Mouse (Mus musculus) left cerebral cortex, adult 11 months (tissue): ENCODE results near the gene Rpl3l.
"Not testable (repeated sequence)": the region's sequence is repeated elsewhere in the genome, so short reads cannot be mapped to it uniquely, and the experiment has no call there.

Experiments used
- DNase-seq: peaks from one replicate; pipeline ENCODE4 v3.0.0; 2022; ENCODE audit warnings: low spot score

Gene Rpl3l

DNA sequence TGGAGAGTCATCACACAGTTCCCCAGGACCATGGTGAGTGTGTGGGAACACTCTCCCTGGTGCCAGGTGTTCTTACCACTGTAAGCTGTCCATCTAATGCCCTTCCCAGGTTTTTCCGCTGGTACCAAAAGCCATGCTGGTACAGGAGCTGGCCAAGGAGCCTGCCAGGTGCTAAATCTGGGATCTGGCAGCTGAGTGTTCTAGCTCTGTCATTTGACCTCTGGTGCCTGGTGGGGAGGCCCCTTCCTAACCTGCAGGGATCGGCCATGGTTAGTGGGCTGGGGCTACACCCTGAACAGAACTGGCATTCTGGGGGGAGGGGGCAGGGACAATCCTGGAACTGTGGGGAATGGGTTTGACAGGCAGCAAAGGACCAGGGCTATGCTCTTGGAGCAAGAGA lies at the start of gene Rpl3l:
Rpl3l (plus strand) TSS at position 203 of the 400 bp plus-strand sequence.
- no peak for DNase-seq

GRCm38 (mm10) chr17:24686514-24686913 lies 41.1 kb upstream of the Rpl3l start:
- DNase-seq = no peak

DNA sequence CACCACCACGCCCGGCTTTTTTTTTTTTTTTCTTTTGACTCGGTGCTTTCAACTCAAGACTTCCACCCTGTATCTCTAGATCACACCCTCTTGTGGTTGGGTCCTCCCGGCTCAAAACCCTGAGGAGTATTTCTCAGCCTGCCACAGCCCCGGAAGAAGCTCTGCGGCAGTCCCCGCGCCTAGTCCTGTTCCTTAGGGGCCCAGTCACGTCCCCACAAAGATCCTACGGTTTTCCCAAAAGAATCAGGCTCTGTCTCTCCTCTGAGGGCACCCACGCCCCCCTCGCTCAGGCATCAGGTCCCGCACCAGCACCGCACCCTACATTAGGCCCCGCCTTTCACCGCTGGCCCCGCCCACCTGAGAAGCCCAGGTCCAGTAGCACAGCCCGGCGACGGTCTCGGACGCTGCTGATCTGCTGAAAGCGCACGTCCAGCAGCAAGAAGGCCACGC lies 40.4 kb upstream of the Rpl3l start:
- no peak for DNase-seq

- DNase-seq = no peak
Measured at GRCm38 (mm10) chr17:24687599-24687998, 40.0 kb upstream of the Rpl3l start.

- DNase-seq = no peak
Measured at GRCm38 (mm10) chr17:24689251-24690081, 38.2 kb upstream of the Rpl3l start, which contains the start of gene Syngr3. Gene Syngr3 (minus strand): TSS chr17:24689955.

DNA sequence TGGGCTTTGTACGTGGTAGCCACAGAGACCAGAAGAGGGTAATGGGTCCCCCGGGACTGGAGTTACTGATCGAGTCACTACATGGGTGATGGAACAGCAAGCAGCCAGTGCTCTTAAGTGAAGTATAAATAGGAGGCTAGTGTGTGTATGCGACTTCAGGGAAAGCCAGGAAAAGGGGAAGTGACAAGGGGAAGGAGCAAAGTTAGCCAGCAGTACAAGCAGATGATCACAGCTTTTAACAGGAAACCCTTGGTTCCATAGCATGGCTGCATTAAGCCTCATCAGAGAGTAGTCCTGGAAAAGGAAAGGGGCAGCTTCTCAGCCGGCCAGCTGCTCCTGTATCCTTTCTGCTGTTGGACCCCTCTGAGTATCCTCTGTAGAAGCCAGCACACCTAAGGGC lies 35.2 kb upstream of the Rpl3l start:
- no peak for DNase-seq

DNA sequence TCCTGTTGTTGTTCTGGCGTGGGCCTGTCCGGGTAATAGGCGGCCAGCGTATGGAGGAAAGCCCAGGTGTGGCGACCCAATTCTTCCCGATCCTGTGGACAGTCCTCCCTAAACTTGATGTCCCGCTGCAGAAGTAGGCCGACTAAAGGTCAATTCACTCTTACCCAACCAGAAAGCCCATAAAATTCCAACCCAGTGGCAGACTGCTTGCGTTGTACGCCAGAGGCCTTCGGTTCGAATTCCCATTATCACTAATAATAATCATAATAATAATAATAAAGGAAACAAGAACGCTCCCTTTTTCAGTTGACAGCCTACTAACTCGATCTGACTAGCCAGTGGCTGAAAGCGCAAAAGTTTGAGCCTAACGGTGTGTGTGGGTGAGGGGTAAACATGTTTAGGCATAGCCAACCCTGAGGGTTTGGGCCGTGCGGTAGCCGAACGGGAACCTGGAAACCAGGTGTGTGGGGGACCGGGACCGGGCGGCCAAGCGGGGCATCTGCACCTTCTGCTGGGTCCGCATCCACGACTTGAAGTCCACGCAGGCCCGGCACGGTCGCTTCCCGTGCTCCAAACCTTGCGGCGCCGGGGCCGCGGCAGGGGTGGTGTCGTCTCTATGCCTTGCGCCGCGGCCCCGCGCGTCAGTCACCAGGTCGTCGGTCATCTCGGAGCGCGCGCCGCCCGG lies 32.2 kb upstream of the Rpl3l start:
- no peak for DNase-seq

DNA sequence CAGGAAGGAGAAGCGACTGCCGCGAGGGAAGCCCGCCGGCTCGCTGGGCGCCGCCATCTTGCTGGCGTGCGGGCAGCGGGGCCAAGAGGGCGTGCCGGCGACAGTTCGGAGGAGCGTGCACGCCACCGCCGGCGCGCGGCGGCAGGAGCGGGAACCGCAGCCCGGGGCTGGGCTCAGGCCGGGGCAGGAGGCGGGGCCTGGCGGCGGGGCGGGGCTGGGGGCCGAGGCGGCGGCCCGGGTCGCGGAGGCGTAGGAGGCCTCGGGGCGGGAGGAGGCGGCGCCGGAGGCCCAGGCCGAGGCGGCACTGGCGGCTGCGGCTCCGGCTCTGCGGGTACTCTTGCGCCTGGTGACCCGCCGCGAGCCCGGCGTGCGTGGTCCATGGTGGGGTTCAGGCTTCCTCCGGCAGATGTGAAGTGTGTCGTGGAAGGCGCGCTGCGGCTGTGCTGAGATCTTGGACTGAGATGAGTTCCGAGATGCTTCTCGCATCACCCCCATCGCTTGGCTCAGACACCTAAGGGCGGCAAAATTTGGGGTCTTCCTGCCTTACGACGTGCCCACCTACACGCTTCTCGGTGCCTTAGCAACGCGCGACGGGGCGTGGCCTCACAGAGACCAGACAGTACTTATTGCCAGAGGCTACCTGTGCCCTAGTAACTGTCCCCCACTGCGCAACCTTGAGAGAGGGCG lies 31.5 kb upstream of the Rpl3l start, which contains the start of the genes Gfer and Noxo1:
Gfer (minus strand) TSS at position 146 of the 687 bp plus-strand sequence.
Noxo1 (plus strand) TSS at position 224 of the 687 bp plus-strand sequence.
- peak; percentile 73 for DNase-seq

DNA sequence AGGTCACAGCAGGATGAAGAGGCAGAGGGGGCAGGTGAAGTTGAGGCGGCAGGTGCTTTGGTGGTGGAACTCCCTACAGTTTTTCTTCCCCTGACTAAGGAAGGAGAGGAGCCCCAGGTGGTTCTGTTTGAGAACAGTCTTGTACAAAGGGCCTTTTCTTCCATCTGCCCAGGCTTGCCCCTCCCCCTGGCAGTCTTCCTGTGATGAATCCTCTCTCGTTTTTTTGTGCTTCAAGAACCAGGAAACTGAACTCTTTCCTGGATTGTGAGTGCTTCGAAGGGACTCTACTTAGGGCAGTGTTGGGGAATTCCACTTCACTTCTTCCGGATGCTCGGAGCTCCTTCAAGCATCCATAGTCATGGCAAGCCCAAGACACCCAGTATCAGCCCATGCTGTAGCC lies 29.6 kb upstream of the Rpl3l start:
- no peak for DNase-seq

GRCm38 (mm10) chr17:24698715-24699114 lies 28.9 kb upstream of the Rpl3l start:
- DNase-seq = no peak

DNA sequence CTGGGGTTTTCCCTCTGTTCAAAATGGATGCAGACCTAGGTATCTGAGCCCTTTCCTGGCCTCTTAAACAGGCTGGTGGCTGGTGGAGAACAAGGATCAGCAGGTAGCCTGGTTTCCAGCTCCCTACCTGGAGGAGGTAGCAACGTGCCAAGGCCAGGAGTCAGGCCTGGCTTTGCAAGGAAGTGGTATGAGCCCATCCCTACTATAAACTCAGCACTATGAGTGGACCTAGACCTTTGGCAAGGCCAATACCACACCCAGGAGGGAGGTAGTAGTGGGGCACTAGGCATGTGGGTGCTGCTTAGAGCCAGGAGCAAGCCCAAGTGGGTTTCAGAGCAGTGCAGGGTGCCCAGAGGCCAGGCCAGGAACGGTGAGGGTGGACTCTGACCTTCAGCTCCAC lies 28.1 kb upstream of the Rpl3l start:
- DNase-seq = no peak

GRCm38 (mm10) chr17:24701251-24701650 lies 26.4 kb upstream of the Rpl3l start:
- no peak for DNase-seq

GRCm38 (mm10) chr17:24705821-24706220 lies 21.8 kb upstream of the Rpl3l start:
- DNase-seq = no peak

GRCm38 (mm10) chr17:24706982-24707800 lies 20.4 kb upstream of the Rpl3l start, which contains the start of gene Tbl3:
Gene Tbl3 (minus strand): TSS chr17:24707660.
- DNase-seq = peak; percentile 92

- DNase-seq = no peak
Measured at GRCm38 (mm10) chr17:24707801-24708425, 19.7 kb upstream of the Rpl3l start.

DNA sequence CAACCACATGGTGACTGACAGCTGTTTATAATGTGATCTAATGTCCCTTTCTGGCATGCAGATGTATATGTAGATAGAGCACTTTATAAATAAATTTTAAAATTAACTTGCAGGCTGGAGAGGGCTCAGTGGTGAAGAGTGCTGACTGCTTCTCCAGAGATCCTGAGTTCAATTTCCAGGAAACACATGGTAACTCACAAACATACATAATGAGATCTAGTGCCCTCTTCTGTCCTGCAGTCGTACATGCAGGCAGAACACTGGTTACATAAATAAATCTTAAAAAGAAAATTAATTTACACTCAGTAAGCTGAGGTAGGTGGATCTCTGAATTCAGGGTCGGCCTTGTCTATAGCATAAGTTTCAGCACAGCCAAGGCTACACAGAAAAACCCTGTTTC lies 19.0 kb upstream of the Rpl3l start:
- DNase-seq = no peak

- no peak for DNase-seq
Measured at GRCm38 (mm10) chr17:24715556-24715955, 12.1 kb upstream of the Rpl3l start.

- DNase-seq = no peak
Measured at GRCm38 (mm10) chr17:24716166-24716682, 11.4 kb upstream of the Rpl3l start.

GRCm38 (mm10) chr17:24717943-24718342 lies 9.7 kb upstream of the Rpl3l start, which contains the start of the genes Rnf151 and Rps2:
Gene Rnf151 (minus strand): TSS chr17:24718063.
Gene Rps2 (plus strand): TSS chr17:24718116.
- no peak for DNase-seq

DNA sequence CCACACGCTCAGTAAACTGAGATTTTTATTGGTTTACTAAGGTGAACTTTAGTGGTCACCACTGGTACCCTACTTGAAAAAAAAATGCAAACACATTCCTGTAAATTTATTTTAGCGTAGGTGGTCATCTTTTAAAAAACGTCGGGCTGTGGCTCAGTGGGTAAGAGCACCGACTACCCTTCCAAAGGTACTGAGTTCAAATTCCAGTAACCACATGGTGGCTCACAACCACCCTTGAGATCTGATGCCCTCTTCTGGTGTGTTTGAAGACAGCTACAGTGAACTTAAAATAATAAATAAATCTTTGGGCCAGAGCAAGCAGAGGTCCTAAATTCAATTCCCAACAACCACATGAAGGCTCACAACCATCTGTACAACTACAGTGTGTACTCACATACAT lies 8.7 kb upstream of the Rpl3l start:
- DNase-seq = not testable (repeated sequence)
